Mouse (Mus musculus): ENCODE results near the gene Tmcc3.

GRCm38 (mm10) chr10:94533081-94533724 lies 221.5 kb downstream of the Tmcc3 start:
- TF ChIP-seq CTCF (IDR thresholded peaks at IDR 0.05) (no peak), EP300 (IDR thresholded peaks at IDR 0.05) (no peak)
